Mouse (Mus musculus): ENCODE results near the gene Ly6g6d.

- TF ChIP-seq POLR2A (IDR thresholded peaks at IDR 0.05; ENCODE audit: borderline replicate concordance, extremely low read depth, insufficient read depth, insufficient read length, poor library complexity, severe bottlenecking) (no peak), CTCF (IDR thresholded peaks at IDR 0.05; ENCODE audit: borderline replicate concordance, extremely low read depth, insufficient read depth, insufficient read length) (no peak)
Observed at GRCm38 (mm10) chr17:35028315-35028714, 49.5 kb downstream of the Ly6g6d start.

Data from brain, embryonic 14.5 days (tissue).